Mouse (Mus musculus) left cerebral cortex, adult 2 months (tissue): ENCODE results near the gene Sorbs1. TPM values are rescaled to one million over a fixed set of nuclear protein-coding genes. Genes with fewer than 3 reads are reported as not detected.
A peak's percentile ranks its signal among the peaks of the same experiment; 100 is the strongest.

Source experiments
- DNase-seq, 2 experiments: peaks; one replicate each; pipeline ENCODE4 v3.0.0; 2021 to 2022; ENCODE audit warnings: low spot score in 2 of 2, mixed read lengths in 1 of 2; ENCODE audit errors: extremely low spot score in 1 of 2
- H3K27ac ChIP-seq: fragments of 200-600 bp; 2 replicates; pipeline ENCODE4 v1.8.1; 2022
- H3K4me3 ChIP-seq: fragments of 200-600 bp; 2 replicates; pipeline ENCODE4 v1.8.1; 2022
- CTCF ChIP-seq: fragments of 200-600 bp; IDR thresholded peaks from 2 replicates; pipeline ENCODE4 v1.8.1; 2022; ENCODE audit warnings: antibody characterized with exemption, mild to moderate bottlenecking, moderate library complexity
- intact Hi-C: fragments of 180-260 bp; cut with DNase I; formaldehyde crosslinking; loops from one replicate; pipeline ENCODE4 v1.15.1; 2025
- total RNA-seq, 2 experiments: library from RNA; stranded (reverse); gene quantifications; 2 replicates each; pipeline ENCODE4 v1.2.3; 2021

Sorbs1 gene
- total RNA-seq, 2 experiments from 2014 or later, result 160 to 161 TPM

GRCm38 (mm10) chr19:40496071-40496470 is 17.5 kb downstream of the Sorbs1 start:
- no peak for TF ChIP-seq CTCF
- Histone ChIP-seq H3K4me3 (no peak overlapping the region), H3K27ac (no peak overlapping the region)
- intact Hi-C loops, result no loop called here
- no peak for DNase-seq

GRCm38 (mm10) chr19:40492902-40493301 is 20.7 kb downstream of the Sorbs1 start:
- no peak overlapping the region for H3K27ac ChIP-seq
- DNase-seq, result no peak
- intact Hi-C loops, result no loop called here
- no peak overlapping the region for H3K4me3 ChIP-seq
- TF ChIP-seq CTCF, result no peak

- intact Hi-C loops, result no loop called here
Measured at GRCm38 (mm10) chr19:40491442-40491841, 22.1 kb downstream of the Sorbs1 start.

GRCm38 (mm10) chr19:40490765-40491164 is 22.8 kb downstream of the Sorbs1 start:
- Histone ChIP-seq H3K27ac (peak overlapping the region; percentile 15; the same call in 1 of the 2 replicates), H3K4me3 (no peak overlapping the region)
- TF ChIP-seq CTCF, result no peak; the same call in 1 of the 2 replicates
- intact Hi-C loops, result no loop called here
- DNase-seq, result no peak

More at GRCm38 (mm10) chr19:40491442-40491841, 22.1 kb downstream of the Sorbs1 start:
- TF ChIP-seq CTCF, result no peak
- no peak overlapping the region; the same call in 1 of the 2 replicates for H3K27ac ChIP-seq
- no peak for DNase-seq
- no peak overlapping the region for H3K4me3 ChIP-seq

- intact Hi-C loops, result no loop called here
- Histone ChIP-seq H3K27ac (no peak overlapping the region), H3K4me3 (no peak overlapping the region)
- no peak for TF ChIP-seq CTCF
- DNase-seq, result no peak
Measured at GRCm38 (mm10) chr19:40489633-40490032, 23.9 kb downstream of the Sorbs1 start.

- no peak for TF ChIP-seq CTCF
- intact Hi-C loops, result no loop called here
- peak overlapping the region; percentile 5 for H3K27ac ChIP-seq
- DNase-seq, result no peak
- no peak overlapping the region for H3K4me3 ChIP-seq
Measured at GRCm38 (mm10) chr19:40488853-40489454, 24.6 kb downstream of the Sorbs1 start.

- TF ChIP-seq CTCF, result no peak
- intact Hi-C loops, result no loop called here
- DNase-seq, result peak in 1 of 2 experiments; percentile 38
- Histone ChIP-seq H3K27ac (no peak overlapping the region; the same call in 1 of the 2 replicates), H3K4me3 (no peak overlapping the region)
Measured at GRCm38 (mm10) chr19:40487561-40487960, 26.0 kb downstream of the Sorbs1 start.

GRCm38 (mm10) chr19:40481115-40481514 is 32.5 kb downstream of the Sorbs1 start:
- intact Hi-C loops, result no loop called here
- no peak for TF ChIP-seq CTCF
- no peak overlapping the region for H3K4me3 ChIP-seq
- DNase-seq, result no peak
- H3K27ac ChIP-seq, result no peak overlapping the region

GRCm38 (mm10) chr19:40478161-40478575 is 35.4 kb downstream of the Sorbs1 start:
- Histone ChIP-seq H3K4me3 (no peak overlapping the region), H3K27ac (peak overlapping the region; percentile 67)
- intact Hi-C loops, result no loop called here
- DNase-seq, result no peak
- no peak; the same call in none of the 2 replicates for TF ChIP-seq CTCF

- intact Hi-C loops, result no loop called here
Measured at GRCm38 (mm10) chr19:40477445-40477941, 36.1 kb downstream of the Sorbs1 start.

GRCm38 (mm10) chr19:40476491-40476890 is 37.1 kb downstream of the Sorbs1 start:
- intact Hi-C loops, result no loop called here
- TF ChIP-seq CTCF, result no peak

More at GRCm38 (mm10) chr19:40477445-40477941, 36.1 kb downstream of the Sorbs1 start:
- H3K27ac ChIP-seq, result peak overlapping the region; percentile 67
- H3K4me3 ChIP-seq, result no peak overlapping the region
- no peak for DNase-seq
- TF ChIP-seq CTCF, result no peak

GRCm38 (mm10) chr19:40471526-40472245 is 41.9 kb downstream of the Sorbs1 start:
- DNase-seq, result peak; percentile 48 to 52
- intact Hi-C loops, result loop anchor here (2.0 kb wide), 1 partner anchor 41 kb away; the partner anchor contains the start of gene Sorbs1
- TF ChIP-seq CTCF, result no peak
- H3K27ac ChIP-seq, result peak overlapping the region; percentile 73
- H3K4me3 ChIP-seq, result no peak overlapping the region

More at GRCm38 (mm10) chr19:40476491-40476890, 37.1 kb downstream of the Sorbs1 start:
- Histone ChIP-seq H3K27ac (no peak overlapping the region), H3K4me3 (no peak overlapping the region)
- DNase-seq, result no peak
